Mouse (Mus musculus) hindbrain, embryonic 16.5 days (tissue): Measurements from ENCODE around the gene Pax6. TPM values are rescaled to one million over a fixed set of nuclear protein-coding genes. Genes with fewer than 3 reads are reported as not detected.

ENCODE experiments used
- ATAC-seq: fragments of 200-750 bp; cut with Nextera tagmentation; 2 replicates; pipeline ENCODE4 v1.8.0; 2017; ENCODE audit warnings: moderate TSS enrichment, moderate library complexity
- H3K27ac ChIP-seq: fragments of 300-500 bp; sonication (generic); 2 replicates; pipeline ENCODE4 v1.5.1; 2014; ENCODE audit warnings: low read depth, mild to moderate bottlenecking, control low read depth, low read length, moderate library complexity
- H3K27me3 ChIP-seq: fragments of 300-500 bp; sonication (generic); replicated peaks from 2 replicates; pipeline ENCODE4 v1.6.1; 2014; ENCODE audit warnings: low read length; ENCODE audit not compliant: control insufficient read depth, insufficient read depth
- H3K36me3 ChIP-seq: fragments of 300-500 bp; sonication (generic); 2 replicates; pipeline ENCODE4 v1.6.1; 2014; ENCODE audit warnings: mild to moderate bottlenecking, low read length, moderate library complexity, mixed read lengths; ENCODE audit not compliant: control insufficient read depth, insufficient read depth
- H3K4me1 ChIP-seq: fragments of 300-500 bp; sonication (generic); 2 replicates; pipeline ENCODE4 v1.6.1; 2014; ENCODE audit warnings: low read depth, low read length; ENCODE audit not compliant: control insufficient read depth, insufficient read depth
- H3K4me2 ChIP-seq: fragments of 300-500 bp; sonication (generic); 2 replicates; pipeline ENCODE4 v1.6.1; 2014; ENCODE audit warnings: mild to moderate bottlenecking, low read length, control low read depth, moderate library complexity
- H3K4me3 ChIP-seq: fragments of 300-500 bp; sonication (generic); 2 replicates; pipeline ENCODE4 v1.5.1; 2014; ENCODE audit warnings: mild to moderate bottlenecking, low read length, control low read depth, moderate library complexity
- H3K9ac ChIP-seq: fragments of 300-500 bp; sonication (generic); 2 replicates; pipeline ENCODE4 v1.6.1; 2014; ENCODE audit warnings: low read depth, mild to moderate bottlenecking, control low read depth, low read length, moderate library complexity
- H3K9me3 ChIP-seq: fragments of 300-500 bp; sonication (generic); 2 replicates; pipeline ENCODE4 v1.6.1; 2014; ENCODE audit warnings: mild to moderate bottlenecking, low read length, moderate library complexity; ENCODE audit not compliant: control insufficient read depth
- WGBS: fragments of 180-500 bp; shearing (Covaris S2); extraction: QIAGEN DNeasy Blood & Tissue Kit; methylation state at CpG from one replicate; pipeline ENCODE4 v1.1.7; 2014; 5-methylcytosine and 5-hydroxymethylcytosine counted together
- polyA plus RNA-seq: library from polyadenylated mRNA; unstranded; fragments of >200 nt; fragmentation: Nextera tagmentation; extraction: Ambion mirVana; gene quantifications from 2 replicates; pipeline ENCODE4 v1.2.1, GENCODE M21; 2015

Gene Pax6
- polyA plus RNA-seq, 1 experiment from 2014 or later = 43.8 TPM

GRCm38 (mm10) chr2:105680146-105680998 lies 11.7 kb downstream of the Pax6 start:
- Histone ChIP-seq H3K9ac (peak overlapping the region; percentile 53), H3K36me3 (no peaks in the 10 kb centered on the region), H3K4me1 (peaks cover 9% of the 10 kb centered on the region), H3K27ac (peak overlapping the region; percentile 64; the same call in 1 of the 2 replicates), H3K4me3 (peak overlapping the region; percentile 30), H3K9me3 (no peaks in the 10 kb centered on the region), H3K27me3 (peaks cover 27% of the 10 kb centered on the region), H3K4me2 (peak overlapping the region; percentile 54)
- ATAC-seq = peak; percentile 85
- WGBS = 8% methylated on average over 24 of the region's 24 CpGs

GRCm38 (mm10) chr2:105680999-105681710 lies 12.5 kb downstream of the Pax6 start:
- 0 out of 2 replicates have a peak, but pooled peaks have one; percentile 2 for ATAC-seq
- H3K9ac ChIP-seq = peak overlapping the region; percentile 48
- H3K4me2 ChIP-seq = peak overlapping the region; percentile 54
- peaks cover 32% of the 10 kb centered on the region for H3K27me3 ChIP-seq
- no peaks in the 10 kb centered on the region for H3K9me3 ChIP-seq
- H3K4me3 ChIP-seq = peak overlapping the region; percentile 30
- no peaks in the 10 kb centered on the region for H3K36me3 ChIP-seq
- peaks cover 6% of the 10 kb centered on the region for H3K4me1 ChIP-seq
- peak overlapping the region; percentile 64 for H3K27ac ChIP-seq
- 9% methylated on average over 30 of the region's 30 CpGs for WGBS

- no peaks in the 10 kb centered on the region for H3K9me3 ChIP-seq
- peak overlapping the region; percentile 25 for H3K4me3 ChIP-seq
- peak overlapping the region; percentile 64 for H3K27ac ChIP-seq
- peaks cover 4% of the 10 kb centered on the region; the same call in 1 of the 2 replicates for H3K4me1 ChIP-seq
- H3K27me3 ChIP-seq = peaks cover 34% of the 10 kb centered on the region
- 0 out of 2 replicates have a peak, but pooled peaks have one; percentile 10 for ATAC-seq
- 3% methylated on average over 23 of the region's 23 CpGs for WGBS
- H3K9ac ChIP-seq = peak overlapping the region; percentile 48
- H3K36me3 ChIP-seq = no peaks in the 10 kb centered on the region
- peak overlapping the region; percentile 54 for H3K4me2 ChIP-seq
Observed at GRCm38 (mm10) chr2:105682011-105682501, 13.4 kb downstream of the Pax6 start.

GRCm38 (mm10) chr2:105682634-105683351 lies 14.1 kb downstream of the Pax6 start:
- Histone ChIP-seq H3K9ac (peak overlapping the region; percentile 31; the same call in 1 of the 2 replicates), H3K27me3 (peaks cover 41% of the 10 kb centered on the region), H3K9me3 (no peaks in the 10 kb centered on the region), H3K36me3 (no peaks in the 10 kb centered on the region), H3K27ac (peak overlapping the region; percentile 59), H3K4me2 (peak overlapping the region; percentile 54), H3K4me3 (peak overlapping the region; percentile 25), H3K4me1 (peaks cover 5% of the 10 kb centered on the region; the same call in 1 of the 2 replicates)
- no peak for ATAC-seq
- WGBS = 12% methylated on average over 21 of the region's 21 CpGs

GRCm38 (mm10) chr2:105683771-105684410 lies 15.2 kb downstream of the Pax6 start:
- Histone ChIP-seq H3K4me1 (peaks cover 7% of the 10 kb centered on the region; the same call in 1 of the 2 replicates), H3K9ac (0 out of 2 replicates have a peak overlapping the region, but pooled peaks have one; percentile 27), H3K9me3 (no peaks in the 10 kb centered on the region), H3K27me3 (peaks cover 39% of the 10 kb centered on the region), H3K36me3 (no peaks in the 10 kb centered on the region), H3K4me2 (peak overlapping the region; percentile 38), H3K4me3 (peak overlapping the region; percentile 18; the same call in 1 of the 2 replicates), H3K27ac (0 out of 2 replicates have a peak overlapping the region, but pooled peaks have one; percentile 23)
- ATAC-seq = no peak
- 19% methylated on average over 22 of the region's 22 CpGs for WGBS

- peaks cover 33% of the 10 kb centered on the region for H3K27me3 ChIP-seq
- H3K9me3 ChIP-seq = no peaks in the 10 kb centered on the region
- ATAC-seq = no peak
- WGBS = 38% methylated on average over 11 of the region's 11 CpGs
- no peak overlapping the region for H3K27ac ChIP-seq
- H3K9ac ChIP-seq = no peak overlapping the region
- peak overlapping the region; percentile 29 for H3K4me2 ChIP-seq
- no peaks in the 10 kb centered on the region for H3K36me3 ChIP-seq
- peaks cover 10% of the 10 kb centered on the region for H3K4me1 ChIP-seq
- no peak overlapping the region for H3K4me3 ChIP-seq
Observed at GRCm38 (mm10) chr2:105684991-105685650, 16.4 kb downstream of the Pax6 start.

GRCm38 (mm10) chr2:105685651-105686050 lies 17.0 kb downstream of the Pax6 start:
- ATAC-seq = no peak
- Histone ChIP-seq H3K9ac (no peak overlapping the region), H3K4me2 (no peak overlapping the region), H3K9me3 (no peaks in the 10 kb centered on the region), H3K4me3 (no peak overlapping the region), H3K27ac (no peak overlapping the region), H3K4me1 (peaks cover 12% of the 10 kb centered on the region), H3K27me3 (peaks cover 34% of the 10 kb centered on the region), H3K36me3 (no peaks in the 10 kb centered on the region)
- 38% methylated on average over 11 of the region's 11 CpGs for WGBS
